Mouse (Mus musculus) layer of hippocampus, adult 6 months (tissue): Measurements from ENCODE around the gene Gm9573. TPM values are rescaled to one million over a fixed set of nuclear protein-coding genes. Genes with fewer than 3 reads are reported as not detected.

ENCODE experiments used
- long read RNA-seq, 2 experiments: library from polyadenylated mRNA; unstranded; transcript quantifications; one replicate each; pipeline ENCODE4 v2.0.0; 2019 to 2020
- polyA plus RNA-seq: library from polyadenylated mRNA; unstranded; fragments of <200 nt; fragmentation: Nextera tagmentation; gene quantifications from 2 replicates; pipeline ENCODE4 v1.2.3, GENCODE M21; 2021

Gm9573 gene
- polyA plus RNA-seq, result not detected in 2 replicates
- long read RNA-seq, experiment 1, result 0 reads
- long read RNA-seq, experiment 2, result 0 reads

GRCm38 (mm10) chr17:35626537-35626936 is at the start of gene Gm9573:
TSS of gene Gm9573 (minus strand) at chr17:35626637.

GRCm38 (mm10) chr17:35673416-35674035 is 47.1 kb upstream of the Gm9573 start, which contains the start of gene Gtf2h4:
TSS of gene Gtf2h4 (minus strand) at chr17:35673739.

GRCm38 (mm10) chr17:35667334-35668065 is 41.1 kb upstream of the Gm9573 start, which contains the start of gene Vars2:
TSS of gene Vars2 (minus strand) at chr17:35667592.

GRCm38 (mm10) chr17:35643609-35644236 is 17.3 kb upstream of the Gm9573 start, which contains the start of gene Mucl3:
TSS of gene Mucl3 (minus strand) at chr17:35643695.

GRCm38 (mm10) chr17:35601249-35601648 is 25.2 kb downstream of the Gm9573 start, which contains the start of gene Sfta2:
TSS of gene Sfta2 (plus strand) at chr17:35601549.

Other genes with a start within 250 kb of the Gm9573 start
- gene H2-Q4, start 247.0 kb downstream of the Gm9573 start, polyA plus RNA-seq, result 0.09 and 0.36 TPM in 2 replicates
- 1.2 and 1.6 TPM in 2 replicates for gene H2-Q6, start 201.8 kb downstream of the Gm9573 start, polyA plus RNA-seq
- gene H2-Q7, start 187.5 kb downstream of the Gm9573 start, polyA plus RNA-seq, result 2.5 and 2.7 TPM in 2 replicates
- not detected in 2 replicates for gene H2-Q10, start 156.5 kb downstream of the Gm9573 start, polyA plus RNA-seq
- not detected in 2 replicates for gene Pou5f1, start 120.6 kb downstream of the Gm9573 start, polyA plus RNA-seq
- gene Tcf19, start 109.8 kb downstream of the Gm9573 start, polyA plus RNA-seq, result 4.4 and 6.9 TPM in 2 replicates
- gene Cchcr1, start 109.5 kb downstream of the Gm9573 start, polyA plus RNA-seq, result 0.92 and 1.5 TPM in 2 replicates
- gene Psors1c2, start 93.4 kb downstream of the Gm9573 start, polyA plus RNA-seq, result not detected in 2 replicates
- 0.31 and 0.38 TPM in 2 replicates for gene Cdsn, start 74.5 kb downstream of the Gm9573 start, polyA plus RNA-seq
- 0.11 TPM in 1 of 2 replicates, not detected in the other for gene 2300002M23Rik, start 59.2 kb downstream of the Gm9573 start, polyA plus RNA-seq
- not detected in 2 replicates for gene Sfta2, start 25.1 kb downstream of the Gm9573 start, polyA plus RNA-seq
- gene Mucl3, start 17.1 kb upstream of the Gm9573 start, polyA plus RNA-seq, result not detected in 2 replicates
- gene Vars2, start 41.0 kb upstream of the Gm9573 start, polyA plus RNA-seq, result 2.7 and 3.8 TPM in 2 replicates
- gene Gtf2h4, start 47.1 kb upstream of the Gm9573 start, polyA plus RNA-seq, result 28.3 and 28.8 TPM in 2 replicates
- gene Ddr1, start 78.0 kb upstream of the Gm9573 start, polyA plus RNA-seq, result 19.8 and 22.8 TPM in 2 replicates
- 6.3 and 7.1 TPM in 2 replicates for gene Ier3, start 195.0 kb upstream of the Gm9573 start, polyA plus RNA-seq
- gene Flot1, start 196.6 kb upstream of the Gm9573 start, polyA plus RNA-seq, result 109 and 126 TPM in 2 replicates
- gene Tubb5, start 211.7 kb upstream of the Gm9573 start, polyA plus RNA-seq, result 614 and 636 TPM in 2 replicates
- gene Mdc1, start 214.9 kb upstream of the Gm9573 start, polyA plus RNA-seq, result 1.6 and 3.2 TPM in 2 replicates
- 3.1 and 3.5 TPM in 2 replicates for gene Nrm, start 234.7 kb upstream of the Gm9573 start, polyA plus RNA-seq
- gene Ppp1r18, start 239.0 kb upstream of the Gm9573 start, polyA plus RNA-seq, result 1.6 and 1.8 TPM in 2 replicates